Mouse (Mus musculus): Measurements from ENCODE around the gene Iffo2. TPM values are rescaled to one million over a fixed set of nuclear protein-coding genes. Genes with fewer than 3 reads are reported as not detected.
A peak's percentile ranks its signal among the peaks of the same experiment; 100 is the strongest.

The Iffo2 gene
- polyA plus RNA-seq, 1 experiment: 3.6 TPM

GRCm38 (mm10) chr4:139574799-139575672 is 44.7 kb downstream of the Iffo2 start:
- no peaks in the 10 kb centered on the region for H3K27me3 ChIP-seq (replicated peaks; ENCODE audit: control insufficient read depth, insufficient read depth, low read length)
- peaks cover 5% of the 10 kb centered on the region; the same call in 1 of the 2 replicates for H3K4me1 ChIP-seq (ENCODE audit: control insufficient read depth, insufficient read depth, low read length)
- H3K27ac ChIP-seq (ENCODE audit: insufficient read depth, low read depth, low read length): no peak overlapping the region
- peak overlapping the region; percentile 86 for H3K4me3 ChIP-seq (ENCODE audit: insufficient read depth, low read depth, low read length)
- peak; percentile 53 for DNase-seq
- TF ChIP-seq CTCF (conservative IDR thresholded peaks at IDR 0.05; ENCODE audit: insufficient read depth, insufficient read length, low read depth, low read length) (no peak), POLR2A (IDR thresholded peaks at IDR 0.05; ENCODE audit: low read depth, low read length) (no peak)
- under 1% methylated on average over 109 of the region's 111 CpGs for whole genome bisulfite sequencing
- H3K36me3 ChIP-seq (ENCODE audit: control insufficient read depth, insufficient read depth, low read length): no peaks in the 10 kb centered on the region

GRCm38 (mm10) chr4:139575673-139576003 is 45.3 kb downstream of the Iffo2 start:
- 15% methylated on average over 14 of the region's 14 CpGs for WGBS

GRCm38 (mm10) chr4:139576251-139576880 is 46.0 kb downstream of the Iffo2 start:
- peak overlapping the region; percentile 12; the same call in 1 of the 2 replicates for H3K4me3 ChIP-seq (ENCODE audit: insufficient read depth, low read depth, low read length)
- H3K27me3 ChIP-seq (replicated peaks; ENCODE audit: control insufficient read depth, insufficient read depth, low read length): no peaks in the 10 kb centered on the region
- H3K36me3 ChIP-seq (ENCODE audit: control insufficient read depth, insufficient read depth, low read length): no peaks in the 10 kb centered on the region
- H3K4me1 ChIP-seq (ENCODE audit: control insufficient read depth, insufficient read depth, low read length): peaks cover 11% of the 10 kb centered on the region
- no peak for DNase-seq
- no peak overlapping the region for H3K27ac ChIP-seq (ENCODE audit: insufficient read depth, low read depth, low read length)
- TF ChIP-seq CTCF (conservative IDR thresholded peaks at IDR 0.05; ENCODE audit: insufficient read depth, insufficient read length, low read depth, low read length): no peak
- no peak for TF ChIP-seq POLR2A (IDR thresholded peaks at IDR 0.05; ENCODE audit: low read depth, low read length)
- WGBS: 59% methylated on average over 14 of the region's 14 CpGs

More at GRCm38 (mm10) chr4:139575673-139576003, 45.3 kb downstream of the Iffo2 start:
- no peaks in the 10 kb centered on the region for H3K36me3 ChIP-seq (ENCODE audit: control insufficient read depth, insufficient read depth, low read length)
- H3K4me3 ChIP-seq (ENCODE audit: insufficient read depth, low read depth, low read length): peak overlapping the region; percentile 86
- no peak for DNase-seq
- no peak overlapping the region for H3K27ac ChIP-seq (ENCODE audit: insufficient read depth, low read depth, low read length)
- no peak for TF ChIP-seq CTCF (conservative IDR thresholded peaks at IDR 0.05; ENCODE audit: insufficient read depth, insufficient read length, low read depth, low read length)
- TF ChIP-seq POLR2A (IDR thresholded peaks at IDR 0.05; ENCODE audit: low read depth, low read length): no peak
- H3K27me3 ChIP-seq (replicated peaks; ENCODE audit: control insufficient read depth, insufficient read depth, low read length): no peaks in the 10 kb centered on the region
- peaks cover 5% of the 10 kb centered on the region; the same call in 1 of the 2 replicates for H3K4me1 ChIP-seq (ENCODE audit: control insufficient read depth, insufficient read depth, low read length)

- 66% methylated on average over 7 of the region's 7 CpGs for WGBS
- Histone ChIP-seq H3K36me3 (ENCODE audit: control insufficient read depth, insufficient read depth, low read length) (no peaks in the 10 kb centered on the region), H3K27me3 (replicated peaks; ENCODE audit: control insufficient read depth, insufficient read depth, low read length) (no peaks in the 10 kb centered on the region), H3K27ac (ENCODE audit: insufficient read depth, low read depth, low read length) (no peak overlapping the region), H3K4me1 (ENCODE audit: control insufficient read depth, insufficient read depth, low read length) (peaks cover 18% of the 10 kb centered on the region), H3K4me3 (ENCODE audit: insufficient read depth, low read depth, low read length) (0 out of 2 replicates have a peak overlapping the region, but pooled peaks have one; percentile 3)
- no peak for DNase-seq
- TF ChIP-seq CTCF (conservative IDR thresholded peaks at IDR 0.05; ENCODE audit: insufficient read depth, insufficient read length, low read depth, low read length) (no peak), POLR2A (IDR thresholded peaks at IDR 0.05; ENCODE audit: low read depth, low read length) (no peak)
Measured at GRCm38 (mm10) chr4:139577006-139577405, 46.7 kb downstream of the Iffo2 start.

GRCm38 (mm10) chr4:139578389-139578788 is 48.0 kb downstream of the Iffo2 start:
- TF ChIP-seq POLR2A (IDR thresholded peaks at IDR 0.05; ENCODE audit: low read depth, low read length) (no peak), CTCF (conservative IDR thresholded peaks at IDR 0.05; ENCODE audit: insufficient read depth, insufficient read length, low read depth, low read length) (no peak)
- no peak for DNase-seq
- Histone ChIP-seq H3K27me3 (replicated peaks; ENCODE audit: control insufficient read depth, insufficient read depth, low read length) (no peaks in the 10 kb centered on the region), H3K36me3 (ENCODE audit: control insufficient read depth, insufficient read depth, low read length) (no peaks in the 10 kb centered on the region), H3K4me1 (ENCODE audit: control insufficient read depth, insufficient read depth, low read length) (peaks cover 18% of the 10 kb centered on the region), H3K27ac (ENCODE audit: insufficient read depth, low read depth, low read length) (no peak overlapping the region), H3K4me3 (ENCODE audit: insufficient read depth, low read depth, low read length) (no peak overlapping the region)
- 82% methylated on average over 8 of the region's 8 CpGs for WGBS

GRCm38 (mm10) chr4:139579003-139579402 is 48.7 kb downstream of the Iffo2 start:
- WGBS: 31% methylated on average over 10 of the region's 10 CpGs
- TF ChIP-seq POLR2A (IDR thresholded peaks at IDR 0.05; ENCODE audit: low read depth, low read length): no peak
- no peak for TF ChIP-seq CTCF (conservative IDR thresholded peaks at IDR 0.05; ENCODE audit: insufficient read depth, insufficient read length, low read depth, low read length)
- DNase-seq: no peak
- Histone ChIP-seq H3K27me3 (replicated peaks; ENCODE audit: control insufficient read depth, insufficient read depth, low read length) (no peaks in the 10 kb centered on the region), H3K4me1 (ENCODE audit: control insufficient read depth, insufficient read depth, low read length) (peaks cover 18% of the 10 kb centered on the region), H3K27ac (ENCODE audit: insufficient read depth, low read depth, low read length) (no peak overlapping the region), H3K4me3 (ENCODE audit: insufficient read depth, low read depth, low read length) (no peak overlapping the region), H3K36me3 (ENCODE audit: control insufficient read depth, insufficient read depth, low read length) (no peaks in the 10 kb centered on the region)

- peaks cover 18% of the 10 kb centered on the region for H3K4me1 ChIP-seq (ENCODE audit: control insufficient read depth, insufficient read depth, low read length)
- H3K36me3 ChIP-seq (ENCODE audit: control insufficient read depth, insufficient read depth, low read length): no peaks in the 10 kb centered on the region
- WGBS: 48% methylated on average over 6 of the region's 6 CpGs
- H3K27ac ChIP-seq (ENCODE audit: insufficient read depth, low read depth, low read length): no peak overlapping the region
- DNase-seq: no peak
- H3K4me3 ChIP-seq (ENCODE audit: insufficient read depth, low read depth, low read length): no peak overlapping the region
- H3K27me3 ChIP-seq (replicated peaks; ENCODE audit: control insufficient read depth, insufficient read depth, low read length): no peaks in the 10 kb centered on the region
- TF ChIP-seq CTCF (conservative IDR thresholded peaks at IDR 0.05; ENCODE audit: insufficient read depth, insufficient read length, low read depth, low read length) (no peak), POLR2A (IDR thresholded peaks at IDR 0.05; ENCODE audit: low read depth, low read length) (no peak)
Measured at GRCm38 (mm10) chr4:139579466-139579865, 49.1 kb downstream of the Iffo2 start.
